Mouse (Mus musculus): ENCODE measurements around the gene C1qtnf5.

DNA sequence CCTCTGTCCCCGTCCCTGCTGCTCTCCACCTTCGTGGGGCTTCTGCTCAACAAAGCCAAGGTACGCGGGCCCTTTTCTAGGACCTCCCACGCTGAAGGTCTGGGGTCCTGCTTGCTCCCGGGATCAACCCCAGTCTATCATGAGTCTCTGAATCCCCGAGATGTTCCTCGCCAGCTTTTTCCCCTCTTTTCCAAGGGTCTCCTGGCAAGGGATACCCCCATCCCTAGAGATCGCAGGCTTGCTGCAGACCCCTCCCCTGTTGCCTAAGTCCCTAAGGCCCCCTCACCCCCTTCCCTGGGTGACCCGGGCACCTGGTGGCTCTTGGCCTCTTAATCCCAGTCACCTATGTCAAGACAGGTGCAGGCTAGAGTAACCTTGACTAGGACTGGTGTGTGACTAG lies 21.8 kb upstream of the C1qtnf5 start:
- no peak for TF ChIP-seq CTCF (IDR thresholded peaks at IDR 0.05; ENCODE audit: low read depth)
- TF ChIP-seq EP300 (IDR thresholded peaks at IDR 0.05; ENCODE audit: low read depth): no peak
